Mouse (Mus musculus) myocyte (in vitro differentiated cells): ENCODE measurements around the gene Rere.

Experiments used
- CEBPB ChIP-seq: IDR thresholded peaks from 2 replicates; pipeline ENCODE4 v1.6.1; 2011; ENCODE audit warnings: mild to moderate bottlenecking, moderate library complexity; ENCODE audit not compliant: poor library complexity, insufficient read depth, severe bottlenecking
- E2F4 ChIP-seq: IDR thresholded peaks from one replicate; pipeline ENCODE4 v1.6.1; 2011; ENCODE audit warnings: mild to moderate bottlenecking, control low read depth, moderate library complexity; ENCODE audit not compliant: insufficient read depth
- MAX ChIP-seq: IDR thresholded peaks from one replicate; pipeline ENCODE4 v1.6.1; 2011; ENCODE audit warnings: low read depth, mild to moderate bottlenecking, control low read depth
- MYOD1 ChIP-seq, 3 experiments: IDR thresholded peaks; one replicate each; pipeline ENCODE4 v1.6.1; 2011; ENCODE audit warnings: control low read depth in 2 of 3, low read depth in 2 of 3, mild to moderate bottlenecking in 2 of 3, moderate library complexity in 1 of 3; ENCODE audit not compliant: insufficient read length in 2 of 3, control insufficient read depth in 1 of 3
- MYOG ChIP-seq, 3 experiments: IDR thresholded peaks; one replicate each; pipeline ENCODE4 v1.6.1; 2011; ENCODE audit warnings: control low read depth in 2 of 3, low read depth in 2 of 3, mild to moderate bottlenecking in 2 of 3; ENCODE audit not compliant: insufficient read length in 2 of 3, control insufficient read depth in 1 of 3, insufficient read depth in 1 of 3
- POLR2A ChIP-seq: IDR thresholded peaks from one replicate; pipeline ENCODE4 v1.6.1; 2011; ENCODE audit warnings: low read depth, mild to moderate bottlenecking, control low read depth, moderate library complexity; ENCODE audit not compliant: insufficient read length
- POLR2AphosphoS2 ChIP-seq: IDR thresholded peaks from one replicate; pipeline ENCODE4 v1.6.1; 2011; ENCODE audit warnings: low read depth, control low read depth; ENCODE audit not compliant: insufficient read length
- TCF12 ChIP-seq: IDR thresholded peaks from one replicate; pipeline ENCODE4 v1.6.1; 2011; ENCODE audit warnings: mild to moderate bottlenecking, control low read depth; ENCODE audit not compliant: poor library complexity, insufficient read depth, severe bottlenecking
- TCF3 ChIP-seq: IDR thresholded peaks from one replicate; pipeline ENCODE4 v1.6.1; 2011; ENCODE audit warnings: low read depth, control low read depth; ENCODE audit not compliant: insufficient read length
- USF1 ChIP-seq: IDR thresholded peaks from one replicate; pipeline ENCODE4 v1.6.1; 2011; ENCODE audit warnings: low read depth, mild to moderate bottlenecking, control low read depth, moderate library complexity

- TF ChIP-seq USF1 (no peak), POLR2A (no peak), TCF3 (no peak), POLR2AphosphoS2 (no peak), MYOD1 (IDR thresholded peaks at IDR 0.05; ENCODE audit: control insufficient read depth in 1 of 3, insufficient read length in 2 of 3, low read depth in 2 of 3) (no peak), MAX (no peak), MYOG (IDR thresholded peaks at IDR 0.05; ENCODE audit: control insufficient read depth in 1 of 3, insufficient read depth in 1 of 3, insufficient read length in 2 of 3, low read depth in 2 of 3) (no peak), E2F4 (no peak), TCF12 (no peak), CEBPB (no peak)
Measured at GRCm38 (mm10) chr4:150556382-150557221, 275.2 kb downstream of the Rere start.
